Mouse (Mus musculus) olfactory bulb, adult 2 months (tissue): ENCODE results near the gene Syt3. TPM values are rescaled to one million over a fixed set of nuclear protein-coding genes. Genes with fewer than 3 reads are reported as not detected.

ENCODE experiments used
- H3K27ac ChIP-seq: fragments of 200-500 bp; 2 replicates; pipeline ENCODE4 v1.5.1; 2012; ENCODE audit warnings: low read depth, low read length; ENCODE audit not compliant: insufficient read depth
- H3K4me1 ChIP-seq: fragments of 200-500 bp; 2 replicates; pipeline ENCODE4 v1.6.1; 2012; ENCODE audit warnings: low read length; ENCODE audit not compliant: control insufficient read depth, insufficient read depth
- H3K4me3 ChIP-seq: fragments of 200-500 bp; 2 replicates; pipeline ENCODE4 v1.5.1; 2012; ENCODE audit warnings: mild to moderate bottlenecking, low read depth, low read length, moderate library complexity; ENCODE audit not compliant: insufficient read depth
- CTCF ChIP-seq: fragments of 200-500 bp; IDR thresholded peaks from 2 replicates; pipeline ENCODE4 v1.5.1; 2012; ENCODE audit warnings: low read depth, mild to moderate bottlenecking, low read length, moderate library complexity; ENCODE audit not compliant: insufficient read depth
- POLR2A ChIP-seq: fragments of 200-500 bp; IDR thresholded peaks from 2 replicates; pipeline ENCODE4 v1.6.1; 2012; ENCODE audit warnings: mild to moderate bottlenecking, low read depth, low read length, moderate library complexity; ENCODE audit not compliant: insufficient read depth
- WGBS: fragments of 180-500 bp; shearing (Covaris S2); methylation state at CpG from one replicate; pipeline ENCODE4 v1.1.7; 2018; 5-methylcytosine and 5-hydroxymethylcytosine counted together
- polyA plus RNA-seq: library from polyadenylated mRNA; stranded (reverse); fragments of >200 nt; gene quantifications from 2 replicates; pipeline ENCODE4 v1.2.4, GENCODE M21; 2012; ENCODE audit warnings: low replicate concordance; ENCODE audit not compliant: missing spikeins, insufficient read depth, insufficient read length

Syt3 gene
- polyA plus RNA-seq, 1 experiment = not detected

DNA sequence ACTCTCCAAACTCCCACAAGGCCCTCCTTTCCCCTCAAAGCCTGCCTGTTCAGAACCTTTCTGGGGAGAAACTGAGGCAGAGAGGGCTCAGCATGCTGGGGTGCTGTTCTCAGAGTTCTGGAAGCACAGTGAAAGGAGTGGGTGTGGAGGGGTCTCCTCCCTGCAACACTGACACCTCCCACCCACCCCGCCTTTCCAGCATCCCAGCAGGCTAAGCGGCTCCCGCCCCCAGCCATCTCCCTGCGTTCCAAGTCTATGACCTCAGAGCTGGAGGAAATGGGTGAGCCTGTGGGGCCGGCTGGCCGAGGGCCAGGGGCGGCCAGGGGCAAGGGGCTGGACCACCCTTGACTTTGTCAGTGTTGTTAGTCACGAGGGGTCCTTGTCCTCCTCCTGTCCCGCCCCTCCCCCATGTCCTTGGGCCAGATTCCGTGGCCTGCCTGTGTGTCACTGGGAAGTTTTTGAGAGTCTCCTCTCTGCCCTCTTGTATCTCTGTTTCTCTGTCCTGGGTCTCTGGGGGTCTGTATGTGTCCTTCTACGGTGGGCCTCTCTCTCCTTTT, 40.4 kb upstream of the Syt3 start:
- TF ChIP-seq POLR2A = no peak
- TF ChIP-seq CTCF = no peak

DNA sequence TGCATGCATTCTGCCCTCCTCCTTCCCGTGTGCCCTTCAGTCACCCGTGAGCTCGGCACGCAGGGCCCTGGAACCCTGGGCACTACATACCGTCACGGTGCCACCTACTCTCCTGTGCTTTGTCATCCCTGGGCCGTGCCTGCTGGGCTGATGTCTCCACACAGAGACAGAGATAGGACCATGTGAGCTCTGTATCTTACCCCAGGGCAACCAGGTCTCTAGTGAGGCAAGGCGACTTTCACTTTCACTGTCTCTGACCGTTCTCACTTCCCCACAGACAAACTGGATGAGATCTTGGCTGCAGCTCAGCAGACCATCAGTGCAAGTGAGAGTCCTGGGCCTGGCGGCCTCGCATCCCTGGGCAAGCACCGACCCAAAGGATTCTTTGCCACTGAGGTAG, 39.3 kb upstream of the Syt3 start:
- Histone ChIP-seq H3K4me3 (no peak overlapping the region), H3K27ac (no peak overlapping the region), H3K4me1 (peaks cover 29% of the 10 kb centered on the region)
- WGBS = 59% methylated on average over 12 of the region's 12 CpGs
- TF ChIP-seq CTCF = no peak
- TF ChIP-seq POLR2A = no peak

More for the DNA sequence above, 40.4 kb upstream of the Syt3 start:
- H3K4me1 ChIP-seq = peaks cover 32% of the 10 kb centered on the region
- no peak overlapping the region for H3K4me3 ChIP-seq
- 17% methylated on average over 11 of the region's 11 CpGs for WGBS
- no peak overlapping the region for H3K27ac ChIP-seq

DNA sequence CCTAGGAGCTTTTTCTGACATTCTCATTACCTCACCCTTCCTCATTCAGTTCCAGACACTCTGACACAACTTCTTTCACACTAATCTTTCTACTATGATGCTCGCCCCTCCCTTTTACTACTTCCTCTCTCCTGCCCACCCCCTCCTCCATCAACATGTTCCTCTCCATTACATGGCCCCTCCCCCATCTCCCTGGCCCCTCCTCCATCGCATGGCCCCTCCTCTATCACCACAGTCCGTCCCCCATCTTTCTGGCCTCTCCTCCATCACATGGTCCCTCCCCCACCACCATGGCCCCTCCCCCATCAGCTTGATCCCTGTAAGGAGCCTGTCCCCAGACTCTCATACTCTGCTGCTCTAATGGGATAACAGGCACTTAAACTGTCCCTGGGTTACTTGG, 34.9 kb upstream of the Syt3 start:
- TF ChIP-seq POLR2A (no peak), CTCF (no peak)
- H3K4me1 ChIP-seq = peaks cover 39% of the 10 kb centered on the region
- H3K27ac ChIP-seq = no peak overlapping the region
- WGBS = 30% methylated on average over 3 of the region's 3 CpGs
- H3K4me3 ChIP-seq = no peak overlapping the region

DNA sequence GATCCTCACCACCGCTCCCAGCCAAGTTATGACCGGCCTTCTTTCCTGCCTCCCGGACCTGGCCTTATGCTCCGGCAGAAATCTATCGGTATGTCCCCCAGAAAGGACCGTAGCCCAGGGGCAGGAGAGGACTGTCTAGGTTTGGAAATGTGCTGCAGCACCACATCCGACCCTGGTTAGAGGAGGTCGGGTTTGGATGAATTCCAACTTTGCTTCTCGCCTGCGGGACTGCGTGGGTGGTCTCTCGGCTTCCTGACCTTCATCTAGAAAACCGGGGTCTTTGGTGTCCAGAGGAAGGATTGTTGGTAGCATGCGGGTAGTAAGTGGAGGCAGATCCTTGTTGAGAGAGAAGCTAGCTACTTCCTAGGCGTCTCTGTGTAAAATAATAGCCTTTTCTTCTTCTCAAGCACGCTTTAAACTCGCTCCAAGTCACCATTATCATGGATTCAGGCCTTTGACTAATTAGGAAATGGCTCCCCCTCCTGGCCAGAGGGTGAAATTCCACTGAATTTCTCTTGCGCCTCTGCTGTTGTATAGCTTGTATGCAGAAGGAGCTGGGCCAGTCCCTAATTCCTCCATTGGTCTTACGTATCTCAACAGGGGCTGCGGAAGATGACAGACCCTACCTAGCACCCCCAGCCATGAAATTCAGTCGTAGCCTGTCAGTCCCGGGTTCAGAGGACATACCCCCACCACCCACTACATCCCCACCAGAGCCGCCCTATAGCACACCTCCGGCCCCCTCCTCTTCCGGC, 32.8 kb upstream of the Syt3 start:
- Histone ChIP-seq H3K4me3 (no peak overlapping the region), H3K27ac (peak overlapping the region; percentile 70), H3K4me1 (peaks cover 44% of the 10 kb centered on the region)
- no peak for TF ChIP-seq POLR2A
- TF ChIP-seq CTCF = no peak
- WGBS = 6% methylated on average over 25 of the region's 25 CpGs

DNA sequence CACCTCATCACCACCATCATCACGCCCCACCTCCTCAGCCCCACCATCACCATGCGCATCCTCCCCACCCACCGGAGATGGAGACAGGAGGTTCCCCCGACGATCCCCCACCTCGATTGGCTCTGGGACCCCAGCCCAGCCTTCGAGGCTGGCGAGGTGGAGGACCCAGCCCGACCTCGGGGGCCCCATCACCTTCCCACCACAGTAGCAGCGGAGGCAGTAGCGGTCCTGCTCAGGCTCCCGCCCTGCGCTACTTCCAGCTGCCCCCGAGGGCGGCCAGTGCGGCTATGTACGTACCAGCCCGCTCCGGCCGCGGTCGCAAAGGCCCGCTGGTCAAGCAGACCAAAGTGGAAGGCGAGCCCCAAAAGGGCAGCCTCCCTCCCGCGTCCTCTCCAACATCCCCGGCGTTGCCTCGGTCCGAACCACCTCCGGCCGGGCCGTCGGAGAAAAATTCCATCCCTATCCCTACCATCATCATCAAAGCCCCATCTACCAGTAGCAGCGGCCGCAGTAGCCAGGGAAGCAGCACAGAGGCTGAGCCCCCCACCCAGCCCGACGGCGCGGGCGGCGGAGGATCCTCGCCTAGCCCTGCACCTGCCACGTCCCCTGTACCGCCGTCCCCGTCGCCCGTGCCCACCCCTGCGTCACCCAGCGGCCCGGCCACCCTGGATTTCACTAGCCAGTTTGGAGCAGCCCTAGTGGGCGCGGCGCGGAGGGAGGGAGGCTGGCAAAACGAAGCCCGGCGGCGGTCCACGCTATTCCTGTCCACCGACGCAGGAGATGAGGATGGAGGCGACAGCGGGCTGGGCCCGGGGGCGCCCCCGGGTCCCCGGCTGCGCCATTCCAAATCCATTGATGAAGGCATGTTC, 31.8 kb upstream of the Syt3 start:
- TF ChIP-seq POLR2A = no peak
- no peak for TF ChIP-seq CTCF
- H3K4me1 ChIP-seq = peaks cover 51% of the 10 kb centered on the region
- H3K4me3 ChIP-seq = no peak overlapping the region
- no peak overlapping the region for H3K27ac ChIP-seq
- 27% methylated on average over 70 of the region's 71 CpGs for WGBS

DNA sequence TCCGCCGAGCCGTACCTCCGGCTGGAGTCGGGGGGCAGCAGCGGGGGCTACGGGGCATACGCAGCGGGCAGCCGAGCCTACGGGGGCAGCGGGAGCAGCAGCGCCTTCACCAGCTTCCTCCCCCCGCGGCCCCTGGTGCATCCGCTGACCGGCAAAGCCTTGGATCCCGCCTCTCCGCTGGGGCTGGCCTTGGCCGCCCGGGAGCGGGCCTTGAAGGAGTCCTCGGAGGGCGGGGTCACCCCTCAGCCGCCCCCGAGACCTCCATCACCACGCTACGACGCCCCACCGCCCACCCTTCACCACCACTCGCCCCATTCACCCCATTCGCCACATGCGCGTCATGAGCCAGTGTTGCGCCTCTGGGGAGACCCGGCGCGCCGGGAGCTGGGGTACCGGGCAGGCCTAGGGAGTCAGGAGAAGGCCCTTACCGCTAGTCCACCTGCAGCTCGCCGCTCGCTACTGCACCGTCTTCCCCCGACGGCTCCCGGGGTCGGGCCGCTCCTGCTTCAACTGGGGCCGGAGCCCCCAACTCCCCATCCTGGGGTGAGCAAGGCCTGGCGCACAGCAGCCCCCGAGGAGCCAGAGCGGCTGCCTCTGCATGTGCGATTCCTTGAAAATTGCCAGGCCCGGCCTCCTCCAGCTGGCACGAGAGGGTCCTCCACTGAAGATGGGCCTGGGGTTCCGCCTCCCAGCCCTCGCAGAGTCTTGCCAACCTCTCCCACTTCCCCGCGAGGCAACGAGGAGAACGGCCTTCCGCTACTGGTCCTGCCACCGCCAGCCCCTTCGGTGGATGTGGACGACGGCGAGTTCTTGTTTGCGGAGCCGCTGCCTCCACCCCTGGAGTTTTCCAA, 30.9 kb upstream of the Syt3 start:
- peaks cover 60% of the 10 kb centered on the region for H3K4me1 ChIP-seq
- H3K4me3 ChIP-seq = no peak overlapping the region
- 23% methylated on average over 71 of the region's 71 CpGs for WGBS
- TF ChIP-seq CTCF = no peak
- TF ChIP-seq POLR2A = no peak
- H3K27ac ChIP-seq = no peak overlapping the region

DNA sequence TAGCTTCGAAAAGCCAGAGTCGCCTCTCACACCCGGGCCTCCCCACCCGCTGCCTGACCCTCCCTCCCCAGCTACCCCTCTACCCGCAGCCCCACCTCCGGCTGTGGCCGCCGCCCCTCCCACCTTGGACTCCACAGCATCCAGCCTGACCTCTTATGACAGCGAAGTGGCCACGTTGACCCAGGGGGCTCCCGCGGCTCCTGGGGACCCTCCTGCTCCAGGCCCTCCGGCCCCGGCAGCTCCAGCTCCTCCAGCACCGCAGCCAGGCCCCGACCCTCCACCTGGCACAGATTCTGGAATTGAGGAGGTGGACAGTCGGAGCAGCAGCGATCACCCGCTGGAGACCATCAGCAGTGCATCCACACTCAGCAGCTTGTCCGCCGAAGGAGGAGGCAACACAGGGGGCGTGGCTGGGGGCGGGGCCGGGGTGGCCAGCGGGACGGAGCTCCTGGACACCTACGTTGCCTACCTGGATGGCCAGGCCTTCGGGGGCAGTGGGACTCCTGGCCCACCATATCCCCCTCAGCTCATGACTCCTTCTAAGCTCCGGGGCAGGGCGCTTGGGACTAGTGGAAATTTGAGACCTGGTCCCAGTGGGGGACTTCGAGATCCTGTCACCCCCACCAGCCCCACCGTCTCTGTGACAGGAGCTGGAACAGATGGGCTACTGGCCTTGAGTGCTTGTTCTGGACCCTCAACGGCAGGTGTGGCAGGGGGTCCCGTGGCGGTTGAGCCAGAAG, 30.1 kb upstream of the Syt3 start:
- no peak for TF ChIP-seq POLR2A
- TF ChIP-seq CTCF = no peak
- Histone ChIP-seq H3K4me1 (peaks cover 64% of the 10 kb centered on the region), H3K27ac (no peak overlapping the region), H3K4me3 (no peak overlapping the region)
- WGBS = 26% methylated on average over 35 of the region's 35 CpGs

DNA sequence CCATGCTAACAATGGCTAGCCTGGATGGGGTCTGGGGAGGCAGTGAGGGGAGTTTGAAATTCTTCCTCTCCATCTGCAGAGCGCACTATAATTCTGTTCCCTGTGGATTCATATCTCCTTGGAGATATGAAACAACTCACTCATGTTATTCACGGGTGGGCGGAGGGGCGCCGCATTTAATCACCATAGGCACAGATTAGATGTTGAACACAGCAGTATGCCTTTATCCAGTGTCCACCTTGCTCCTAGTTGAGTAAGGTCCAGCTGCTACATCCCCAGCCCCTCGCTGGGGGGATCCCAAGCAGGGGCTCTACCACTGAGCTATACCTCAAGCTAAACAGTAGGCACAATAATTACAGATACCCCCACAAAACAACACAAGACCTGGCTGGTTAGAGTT, 28.5 kb upstream of the Syt3 start:
- 64% methylated on average over 6 of the region's 6 CpGs for WGBS
- Histone ChIP-seq H3K4me3 (no peak overlapping the region), H3K27ac (no peak overlapping the region), H3K4me1 (peaks cover 73% of the 10 kb centered on the region)
- TF ChIP-seq POLR2A (no peak), CTCF (no peak)
